Mouse (Mus musculus): ENCODE measurements around the gene Mfrp.

DNA sequence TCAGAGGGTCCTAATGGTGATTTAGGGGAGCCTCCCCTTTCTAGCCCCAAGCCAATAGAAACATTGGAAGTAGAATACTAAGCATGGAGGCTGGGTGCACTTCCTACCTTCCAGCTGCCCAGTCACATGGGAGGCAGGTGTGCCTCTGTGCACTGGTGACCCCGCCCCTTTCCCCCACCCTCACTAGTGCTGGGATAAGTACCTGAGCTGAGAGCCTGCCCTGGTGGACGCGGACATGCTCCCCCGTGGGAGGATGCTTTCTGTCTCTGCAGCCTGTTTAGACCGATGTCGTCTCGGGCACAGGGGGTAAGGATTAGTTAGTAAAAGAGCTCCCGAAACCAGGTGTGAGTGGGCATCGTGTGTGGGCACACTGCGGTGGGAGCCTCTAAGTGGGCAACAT lies 14.6 kb upstream of the Mfrp start:
- TF ChIP-seq CTCF (IDR thresholded peaks at IDR 0.05; ENCODE audit: control insufficient read depth, insufficient read depth, insufficient read length) = no peak
- TF ChIP-seq MYOD1 (IDR thresholded peaks at IDR 0.05; ENCODE audit: control insufficient read depth, insufficient read length, low read depth) = no peak
- TF ChIP-seq MAX (IDR thresholded peaks at IDR 0.05) = no peak

Data from C2C12 (cell line).